Mouse (Mus musculus) forebrain, embryonic 10.5 days (tissue): ENCODE data around the gene Rnf41. TPM values are rescaled to one million over a fixed set of nuclear protein-coding genes. Genes with fewer than 3 reads are reported as not detected.

Experiments
- DNase-seq: peaks from one replicate; pipeline ENCODE4 v3.0.0-alpha.2; 2017; ENCODE audit warnings: low spot score; ENCODE audit errors: extremely low spot score
- H3K27ac ChIP-seq: fragments of 300-500 bp; sonication (generic); 2 replicates; pipeline ENCODE4 v1.5.1; 2016; ENCODE audit warnings: mild to moderate bottlenecking
- H3K27me3 ChIP-seq: fragments of 300-500 bp; sonication (generic); 2 replicates; pipeline ENCODE4 v1.6.1; 2016; ENCODE audit warnings: mild to moderate bottlenecking; ENCODE audit not compliant: poor library complexity, severe bottlenecking
- H3K36me3 ChIP-seq: fragments of 300-500 bp; sonication (generic); replicated peaks from 2 replicates; pipeline ENCODE4 v1.6.1; 2016; ENCODE audit warnings: mild to moderate bottlenecking, moderate library complexity
- H3K4me1 ChIP-seq: fragments of 300-500 bp; sonication (generic); 2 replicates; pipeline ENCODE4 v1.6.1; 2016
- H3K4me3 ChIP-seq: fragments of 300-500 bp; sonication (generic); 2 replicates; pipeline ENCODE4 v1.5.1; 2016; ENCODE audit warnings: mild to moderate bottlenecking, moderate library complexity
- H3K9me3 ChIP-seq: fragments of 300-500 bp; sonication (generic); 2 replicates; pipeline ENCODE4 v1.6.1; 2016; ENCODE audit warnings: mild to moderate bottlenecking, moderate library complexity
- WGBS: fragments of 180-500 bp; shearing (Covaris S2); methylation state at CpG from one replicate; pipeline ENCODE4 v1.1.7; 2016; 5-methylcytosine and 5-hydroxymethylcytosine counted together
- polyA plus RNA-seq: library from polyadenylated mRNA; unstranded; fragments of >200 nt; fragmentation: Nextera tagmentation; extraction: Ambion mirVana; gene quantifications from 2 replicates; pipeline ENCODE4 v1.2.1, GENCODE M21; 2016

Rnf41 gene
- 40.9 and 42.9 TPM in 2 replicates for polyA plus RNA-seq

DNA sequence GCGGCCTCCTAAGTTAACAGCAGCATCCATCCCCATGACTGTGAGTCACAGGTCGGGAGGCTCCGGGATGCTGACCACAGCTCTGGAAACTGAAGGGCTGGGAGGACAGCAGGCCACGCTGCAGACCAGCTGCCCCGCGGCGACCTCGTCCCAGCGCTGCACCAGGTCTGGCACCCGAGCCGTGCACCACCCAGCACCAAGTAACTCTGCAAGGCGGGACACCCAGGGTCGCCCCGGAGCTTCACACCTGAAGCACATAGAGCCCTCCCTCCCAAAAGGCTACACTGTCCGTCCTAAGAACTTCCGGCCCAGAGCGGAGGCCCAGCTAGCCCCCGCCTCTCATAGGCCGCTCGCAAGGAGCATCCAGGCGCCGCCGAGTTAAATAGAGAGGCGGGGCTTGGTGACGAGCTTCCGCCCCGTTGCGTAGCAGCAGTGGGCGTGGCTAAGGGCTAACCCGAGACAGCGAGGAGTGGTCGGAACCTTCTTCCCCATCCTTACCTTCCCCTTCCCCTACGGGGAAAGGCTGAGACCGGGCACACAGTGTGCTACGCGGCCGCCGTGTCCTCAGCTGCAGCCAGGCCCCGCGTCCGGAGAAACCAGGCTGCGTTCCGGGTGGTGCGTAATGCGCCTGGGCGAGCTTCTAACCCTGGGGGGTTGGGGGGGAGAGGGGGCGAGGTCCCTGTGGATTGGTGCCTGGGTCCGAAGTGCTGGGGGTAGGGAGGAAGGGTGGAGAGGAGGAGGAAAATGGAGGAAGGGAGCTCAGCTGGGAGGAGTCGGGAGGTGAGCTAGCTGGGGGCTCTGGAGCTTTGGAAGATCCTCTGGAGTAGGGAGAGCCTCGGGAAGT lies at the start of gene Rnf41, which contains the start of gene Nabp2:
Rnf41 (plus strand) TSS at position 447 of the 844 bp plus-strand sequence.
Nabp2 (minus strand) TSS at position 282 of the 844 bp plus-strand sequence.
- no peaks in the 10 kb centered on the region for H3K9me3 ChIP-seq
- peaks cover 53% of the 10 kb centered on the region for H3K36me3 ChIP-seq
- under 1% methylated on average over 50 of the region's 50 CpGs for WGBS
- H3K27me3 ChIP-seq = no peaks in the 10 kb centered on the region
- H3K4me1 ChIP-seq = peaks cover 55% of the 10 kb centered on the region
- H3K27ac ChIP-seq = peak within 1 kb of the TSS; percentile 96
- peak; percentile 99 for DNase-seq
- peak within 1 kb of the TSS; percentile 99 for H3K4me3 ChIP-seq

DNA sequence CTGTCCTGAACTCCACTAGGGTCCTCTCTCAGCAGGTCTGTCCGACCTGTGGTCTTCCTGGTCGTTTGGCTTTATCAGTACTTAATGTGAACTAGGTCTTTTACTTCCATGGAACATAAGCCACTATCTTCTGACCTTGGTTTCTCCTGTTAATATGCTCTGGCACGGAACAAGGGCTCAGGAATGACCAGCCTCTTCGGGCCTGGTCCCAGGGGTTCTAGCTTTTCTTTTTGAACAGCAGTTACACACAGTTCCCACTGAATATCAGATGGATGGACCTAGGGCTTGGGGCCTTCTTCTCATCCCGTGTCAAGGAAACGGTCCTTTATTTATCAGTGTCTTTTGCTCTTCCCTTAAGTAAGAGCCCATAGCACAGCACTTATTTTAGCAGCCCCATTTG lies 49.6 kb upstream of the Rnf41 start:
- no peak for DNase-seq
- Histone ChIP-seq H3K9me3 (no peaks in the 10 kb centered on the region), H3K4me3 (no peak overlapping the region), H3K27ac (no peak overlapping the region), H3K36me3 (peaks cover 95% of the 10 kb centered on the region), H3K27me3 (no peaks in the 10 kb centered on the region), H3K4me1 (no peaks in the 10 kb centered on the region)
- 95% methylated on average over 6 of the region's 6 CpGs for WGBS

DNA sequence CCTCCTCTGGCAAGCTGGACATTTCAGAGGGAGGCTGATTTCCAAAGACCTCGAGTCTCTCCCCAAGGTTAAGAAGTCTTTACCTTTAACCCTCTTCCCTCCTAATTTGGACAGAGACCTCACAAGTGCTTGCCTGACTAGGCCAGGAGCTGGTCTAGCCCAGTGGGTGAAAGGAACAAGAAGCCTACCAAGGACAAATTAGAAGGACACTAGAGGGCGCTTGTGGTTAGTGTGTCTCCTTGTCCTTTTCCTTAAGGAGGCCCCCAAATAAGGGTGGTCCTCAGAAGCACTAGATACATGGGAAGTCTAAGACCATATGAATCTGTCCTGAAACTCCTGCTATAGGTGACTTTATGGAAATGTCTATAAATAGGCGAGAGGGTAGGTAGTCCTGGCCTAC lies 48.9 kb upstream of the Rnf41 start:
- H3K4me3 ChIP-seq = no peak overlapping the region
- H3K27ac ChIP-seq = no peak overlapping the region
- no peak for DNase-seq
- peaks cover 4% of the 10 kb centered on the region for H3K4me1 ChIP-seq
- H3K27me3 ChIP-seq = no peaks in the 10 kb centered on the region
- H3K9me3 ChIP-seq = no peaks in the 10 kb centered on the region
- 60% methylated on average over 3 of the region's 3 CpGs for WGBS
- H3K36me3 ChIP-seq = peaks cover 88% of the 10 kb centered on the region

DNA sequence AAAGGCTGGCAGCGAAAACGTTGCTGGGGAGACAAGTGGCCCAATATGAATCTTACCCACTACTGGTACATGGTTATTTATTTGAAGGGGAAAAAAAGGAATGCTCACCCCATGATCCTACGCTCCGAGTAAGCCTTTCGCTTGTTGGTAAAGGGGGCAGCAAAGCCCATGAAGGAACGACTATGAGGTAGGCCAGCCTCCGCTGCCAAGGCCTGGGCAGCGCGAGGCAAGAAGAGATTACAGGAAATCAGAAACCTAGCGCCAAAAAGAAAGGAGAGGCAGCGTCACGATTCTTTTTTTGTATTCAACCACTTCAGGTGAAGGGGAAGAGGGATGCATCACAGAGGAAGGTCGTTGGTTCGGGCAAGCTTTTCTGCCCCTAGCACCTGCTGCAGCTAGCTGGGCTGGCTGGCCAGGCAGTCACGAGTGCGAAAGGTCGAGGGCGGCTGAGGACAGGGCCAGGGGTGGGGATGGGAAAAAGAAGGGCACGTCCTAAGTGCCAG lies 43.5 kb upstream of the Rnf41 start:
- Histone ChIP-seq H3K27me3 (no peaks in the 10 kb centered on the region), H3K4me1 (peaks cover 21% of the 10 kb centered on the region), H3K36me3 (peaks cover 34% of the 10 kb centered on the region), H3K27ac (peak overlapping the region; percentile 88), H3K4me3 (peak overlapping the region; percentile 75), H3K9me3 (no peaks in the 10 kb centered on the region)
- WGBS = 18% methylated on average over 19 of the region's 19 CpGs
- DNase-seq = no peak

DNA sequence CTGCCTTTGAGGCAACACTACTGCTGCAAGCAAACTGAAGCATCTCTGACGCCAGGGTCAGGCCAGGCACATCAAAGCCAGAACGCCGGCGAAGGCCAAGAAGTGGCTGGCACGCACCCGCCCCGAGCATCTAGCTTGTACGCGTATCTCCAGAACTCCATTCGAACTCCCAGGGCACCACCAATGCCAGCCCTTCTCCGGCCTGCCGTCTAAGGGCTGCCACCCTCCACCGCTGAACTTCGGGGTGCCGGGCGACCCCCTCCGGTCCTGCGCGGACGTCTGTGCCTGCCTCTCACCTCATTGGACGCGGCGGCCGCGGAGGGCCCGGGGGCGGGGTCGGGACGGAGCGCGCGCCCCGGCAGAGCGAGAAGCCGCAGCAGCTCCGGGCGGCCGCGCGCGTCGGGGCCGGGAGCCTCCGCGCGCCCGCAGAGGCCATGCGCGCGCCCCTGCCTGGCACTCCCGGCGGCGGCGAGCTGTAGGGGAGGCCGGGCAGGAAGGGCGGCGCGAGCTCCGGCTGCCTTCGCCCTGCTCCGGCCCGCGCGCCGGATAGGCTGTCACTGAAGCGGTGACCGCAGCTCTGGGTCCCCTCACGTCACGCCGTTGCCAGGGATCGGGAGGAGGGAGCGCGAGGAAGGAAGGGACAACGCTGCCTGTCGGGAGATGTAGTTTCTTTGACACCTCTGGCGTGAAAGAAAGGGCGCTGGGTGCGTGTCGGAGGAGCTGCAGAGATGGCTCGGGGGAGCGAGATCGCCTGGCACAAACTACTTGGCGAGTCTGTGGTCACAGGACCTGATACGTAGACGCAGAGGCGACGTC lies 42.8 kb upstream of the Rnf41 start, which contains the start of gene Coq10a:
Coq10a (minus strand) TSS at position 596 of the 816 bp plus-strand sequence.
- Histone ChIP-seq H3K27ac (peak within 1 kb of the TSS; percentile 88), H3K27me3 (no peaks in the 10 kb centered on the region), H3K9me3 (no peaks in the 10 kb centered on the region), H3K36me3 (peaks cover 27% of the 10 kb centered on the region), H3K4me1 (peaks cover 21% of the 10 kb centered on the region), H3K4me3 (peak within 1 kb of the TSS; percentile 75)
- peak; percentile 91 for DNase-seq
- WGBS = under 1% methylated on average over 83 of the region's 87 CpGs

DNA sequence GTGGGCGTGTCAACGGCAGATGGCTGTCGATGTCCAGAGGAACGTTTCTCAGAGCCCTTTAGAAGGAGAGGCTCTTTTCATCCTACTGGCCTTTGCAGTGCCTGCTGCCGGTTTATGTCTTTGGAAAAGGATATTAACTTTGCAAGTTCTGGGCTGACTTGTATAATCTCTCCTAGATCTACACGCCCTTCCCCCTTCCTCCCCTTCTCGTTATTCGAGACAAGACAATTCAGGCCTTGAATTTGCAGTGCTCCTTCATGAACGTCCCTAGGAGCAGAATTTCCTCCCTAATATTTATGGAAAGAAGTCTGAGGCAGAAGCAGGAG lies 42.3 kb upstream of the Rnf41 start:
- 8% methylated on average over 9 of the region's 9 CpGs for WGBS
- no peak for DNase-seq
- Histone ChIP-seq H3K27ac (peak overlapping the region; percentile 88), H3K4me3 (peak overlapping the region; percentile 75), H3K27me3 (no peaks in the 10 kb centered on the region), H3K4me1 (peaks cover 21% of the 10 kb centered on the region), H3K9me3 (no peaks in the 10 kb centered on the region), H3K36me3 (peaks cover 22% of the 10 kb centered on the region)

DNA sequence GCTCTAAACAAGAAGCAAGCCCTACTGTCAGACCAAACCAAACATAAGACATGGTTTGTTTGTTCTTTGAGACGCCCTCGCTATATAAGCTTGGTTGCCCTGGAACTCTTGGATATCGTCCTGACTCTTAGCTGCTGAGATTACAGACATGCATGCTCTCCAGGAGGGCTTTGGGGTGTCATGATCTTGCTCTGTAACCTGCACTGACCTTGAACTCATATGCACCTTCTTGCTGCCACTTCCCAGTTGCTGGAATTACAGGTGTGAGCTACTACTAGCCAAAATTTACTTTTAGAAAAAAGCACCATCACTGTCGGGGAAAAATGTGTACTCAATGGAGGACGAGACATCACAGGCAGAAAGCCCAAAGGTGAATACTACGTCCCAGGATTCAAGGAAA lies 41.9 kb upstream of the Rnf41 start:
- Histone ChIP-seq H3K36me3 (peaks cover 17% of the 10 kb centered on the region), H3K9me3 (no peaks in the 10 kb centered on the region), H3K4me3 (peak overlapping the region; percentile 75), H3K4me1 (peaks cover 21% of the 10 kb centered on the region), H3K27me3 (no peaks in the 10 kb centered on the region), H3K27ac (peak overlapping the region; percentile 88)
- no peak for DNase-seq
- WGBS = 83% methylated on average over 6 of the region's 6 CpGs

DNA sequence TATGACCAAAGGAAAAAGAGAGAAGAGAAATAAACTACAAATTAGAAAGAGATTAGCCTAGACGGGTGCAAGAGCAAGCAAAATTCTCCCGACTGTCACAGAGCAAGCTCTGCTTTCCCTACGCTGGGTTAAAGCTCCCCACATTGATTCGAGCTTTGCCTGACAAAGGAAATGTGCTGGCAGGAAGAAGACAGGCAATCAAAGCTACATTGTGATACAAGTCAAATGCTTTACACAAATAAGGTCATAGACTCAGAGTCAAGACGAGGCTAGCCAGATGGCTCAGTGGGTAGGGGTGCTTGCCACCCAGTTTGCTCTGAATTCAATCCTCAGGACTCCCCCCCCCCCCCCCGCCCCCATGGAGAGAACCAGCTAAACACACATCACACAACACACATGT lies 41.4 kb upstream of the Rnf41 start:
- no peak for DNase-seq
- WGBS = 71% methylated on average over 5 of the region's 6 CpGs
- H3K27ac ChIP-seq = no peak overlapping the region
- no peaks in the 10 kb centered on the region for H3K9me3 ChIP-seq
- peaks cover 13% of the 10 kb centered on the region for H3K36me3 ChIP-seq
- peaks cover 21% of the 10 kb centered on the region for H3K4me1 ChIP-seq
- no peak overlapping the region for H3K4me3 ChIP-seq
- no peaks in the 10 kb centered on the region for H3K27me3 ChIP-seq

DNA sequence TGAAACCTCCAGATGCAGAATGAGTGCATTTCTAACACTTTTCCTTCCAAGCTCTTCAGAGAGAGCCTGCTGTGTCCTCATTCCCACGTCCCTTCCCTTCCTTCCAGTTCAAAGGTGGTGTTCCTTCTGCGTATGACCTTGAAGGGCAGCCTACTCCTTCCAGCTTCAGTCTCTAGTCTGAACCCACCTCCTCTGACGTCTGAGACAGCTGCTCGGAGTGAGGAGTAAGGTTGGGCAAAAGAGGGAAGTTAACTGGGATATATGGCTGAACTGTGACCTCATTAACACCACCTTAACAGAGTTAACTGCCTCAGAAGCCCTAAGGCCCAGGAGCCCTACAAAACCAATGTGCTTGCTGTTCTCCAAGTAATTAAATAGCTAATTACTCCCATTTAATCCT lies 40.9 kb upstream of the Rnf41 start:
- peaks cover 7% of the 10 kb centered on the region for H3K36me3 ChIP-seq
- peaks cover 21% of the 10 kb centered on the region for H3K4me1 ChIP-seq
- H3K4me3 ChIP-seq = no peak overlapping the region
- WGBS = 60% methylated on average over 4 of the region's 4 CpGs
- H3K27ac ChIP-seq = no peak overlapping the region
- no peaks in the 10 kb centered on the region for H3K9me3 ChIP-seq
- DNase-seq = no peak
- no peaks in the 10 kb centered on the region for H3K27me3 ChIP-seq

DNA sequence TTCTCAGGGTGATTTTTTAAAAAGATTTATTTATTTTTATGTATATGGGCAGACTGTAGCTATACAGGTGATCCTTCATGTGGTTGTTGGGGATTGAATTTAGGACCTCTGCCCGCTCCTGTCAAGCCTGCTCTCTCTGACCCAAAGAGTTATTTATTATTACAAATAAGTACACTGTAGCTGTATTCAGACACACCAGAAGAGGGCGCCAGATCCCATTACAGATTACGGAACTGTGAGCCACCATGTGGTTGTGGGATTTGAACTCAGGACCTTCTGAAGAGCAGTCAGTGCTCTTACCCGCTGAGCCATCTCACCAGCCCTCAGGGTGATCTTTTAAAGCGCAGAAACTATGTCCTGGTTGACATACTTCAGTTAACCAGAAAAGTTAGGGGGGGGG lies 39.3 kb upstream of the Rnf41 start:
- H3K27ac ChIP-seq = no peak overlapping the region
- 82% methylated on average over 5 of the region's 5 CpGs for WGBS
- no peaks in the 10 kb centered on the region for H3K9me3 ChIP-seq
- DNase-seq = no peak
- H3K36me3 ChIP-seq = no peaks in the 10 kb centered on the region
- H3K27me3 ChIP-seq = no peaks in the 10 kb centered on the region
- H3K4me1 ChIP-seq = peaks cover 33% of the 10 kb centered on the region
- no peak overlapping the region for H3K4me3 ChIP-seq

DNA sequence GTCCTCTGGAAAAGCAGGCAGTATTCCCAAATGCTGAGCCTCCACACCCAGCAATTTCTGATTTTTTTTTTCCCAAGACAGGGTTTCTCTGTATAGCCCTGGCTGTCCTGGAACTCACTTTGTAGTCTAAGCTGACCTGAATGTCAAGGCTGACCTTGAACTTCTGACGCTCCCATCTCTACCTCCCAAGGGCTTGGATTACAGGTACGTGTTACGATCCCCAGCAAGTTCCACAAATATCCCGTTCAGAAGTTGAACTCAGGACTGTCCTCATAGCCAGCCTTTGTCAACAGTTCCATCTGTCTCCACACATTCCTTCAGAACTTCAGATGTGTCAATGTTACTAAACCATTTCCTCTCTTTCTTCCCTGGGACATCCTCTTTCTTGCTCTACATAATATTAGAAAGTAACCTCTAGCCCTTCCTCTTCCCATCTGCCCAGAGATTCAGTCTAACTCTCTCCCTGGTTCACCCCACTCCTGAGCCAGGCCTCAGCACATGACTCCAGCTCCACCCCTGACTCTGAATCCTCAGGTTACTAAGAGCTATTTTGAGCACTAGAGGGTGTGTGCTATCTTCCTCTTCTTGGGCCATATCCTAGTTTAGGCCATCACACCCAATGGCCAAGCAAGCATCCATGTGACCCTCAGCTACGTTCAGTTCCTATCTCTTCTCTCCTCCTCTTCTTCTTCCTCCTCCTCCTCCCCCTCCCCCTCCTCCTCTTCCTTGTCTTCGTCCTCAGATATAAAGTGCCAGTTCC lies 38.3 kb upstream of the Rnf41 start:
- no peak for DNase-seq
- Histone ChIP-seq H3K27ac (no peak overlapping the region), H3K27me3 (no peaks in the 10 kb centered on the region), H3K9me3 (no peaks in the 10 kb centered on the region), H3K4me3 (no peak overlapping the region), H3K36me3 (peaks cover 4% of the 10 kb centered on the region), H3K4me1 (peaks cover 30% of the 10 kb centered on the region)
- WGBS = 85% methylated on average over 6 of the region's 6 CpGs

DNA sequence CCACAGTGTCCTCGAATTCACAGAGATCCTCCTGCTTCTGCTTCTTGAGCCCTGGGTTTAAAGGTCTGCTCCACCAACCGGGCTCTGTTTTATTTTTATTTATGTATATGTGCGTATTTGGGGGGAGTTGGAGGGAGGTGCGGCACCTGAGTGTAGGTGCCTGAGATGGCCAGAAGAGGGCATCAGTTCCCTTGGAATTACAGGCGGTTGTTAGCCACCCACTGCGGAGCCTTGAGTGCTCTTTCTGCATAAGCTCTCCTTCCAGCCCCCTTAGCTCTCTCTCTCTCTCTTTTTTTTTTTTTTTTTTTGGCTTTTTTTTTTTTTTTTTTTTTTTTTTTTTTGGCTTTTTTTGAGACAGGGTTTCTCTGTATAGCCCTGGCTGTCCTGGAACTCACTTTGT lies 37.1 kb upstream of the Rnf41 start:
- 72% methylated on average over 6 of the region's 6 CpGs for WGBS
- peaks cover 16% of the 10 kb centered on the region for H3K36me3 ChIP-seq
- DNase-seq = no peak
- H3K27ac ChIP-seq = no peak overlapping the region
- peaks cover 37% of the 10 kb centered on the region for H3K4me1 ChIP-seq
- no peak overlapping the region for H3K4me3 ChIP-seq
- H3K27me3 ChIP-seq = no peaks in the 10 kb centered on the region
- no peaks in the 10 kb centered on the region for H3K9me3 ChIP-seq
